Mouse (Mus musculus): ENCODE data around the gene Irf2bp1. TPM values are rescaled to one million over a fixed set of nuclear protein-coding genes. Genes with fewer than 3 reads are reported as not detected.

Gene Irf2bp1
- polyA plus RNA-seq, 1 experiment from 2014 or later: 6.6 TPM

DNA sequence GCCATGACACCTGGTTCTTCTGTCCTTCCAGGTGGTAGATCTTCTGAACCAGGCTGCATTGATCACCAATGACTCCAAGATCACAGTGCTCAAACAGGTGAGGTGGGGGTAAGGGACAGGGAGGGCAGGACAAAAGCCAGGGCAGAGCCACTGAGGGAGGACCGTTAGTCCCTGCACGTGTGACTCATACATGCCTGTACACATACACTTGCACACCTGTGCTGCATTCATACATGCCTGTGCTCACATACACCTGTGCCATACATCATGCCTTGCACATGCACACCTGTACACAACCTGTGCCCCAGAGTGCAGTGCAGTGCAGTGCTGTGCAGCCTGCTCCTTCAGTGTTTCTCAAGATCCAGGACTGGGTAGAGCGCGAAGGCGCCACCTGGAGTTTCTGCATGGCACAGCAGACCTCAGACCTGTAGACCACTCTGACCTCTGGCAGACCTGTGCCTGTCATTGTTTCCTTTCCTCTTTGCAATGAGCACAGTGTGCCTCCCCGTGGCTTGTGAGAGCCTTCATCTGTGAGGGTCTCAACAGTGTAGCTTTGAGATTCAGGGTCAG is 25.3 kb downstream of the Irf2bp1 start:
- no peak overlapping the region for H3K4me3 ChIP-seq (ENCODE audit: low read depth, low read length)
- H3K27ac ChIP-seq (ENCODE audit: low read length): no peak overlapping the region
- 63% methylated on average over 6 of the region's 6 CpGs for WGBS (ENCODE audit: insufficient replicate concordance)
- peaks cover 22% of the 10 kb centered on the region for H3K36me3 ChIP-seq (ENCODE audit: control insufficient read depth, insufficient read depth)
- no peaks in the 10 kb centered on the region for H3K9me3 ChIP-seq (replicated peaks; ENCODE audit: control insufficient read depth, low read length)
- no peaks in the 10 kb centered on the region for H3K27me3 ChIP-seq (ENCODE audit: control insufficient read depth, insufficient read depth, low read depth, low read length)
- no peak for ATAC-seq (ENCODE audit: low read depth)
- no peak overlapping the region for H3K9ac ChIP-seq (ENCODE audit: low read depth, low read length)
- peaks cover 23% of the 10 kb centered on the region for H3K4me1 ChIP-seq (ENCODE audit: control insufficient read depth, low read depth, low read length)
- H3K4me2 ChIP-seq (ENCODE audit: low read depth, low read length): no peak overlapping the region

DNA sequence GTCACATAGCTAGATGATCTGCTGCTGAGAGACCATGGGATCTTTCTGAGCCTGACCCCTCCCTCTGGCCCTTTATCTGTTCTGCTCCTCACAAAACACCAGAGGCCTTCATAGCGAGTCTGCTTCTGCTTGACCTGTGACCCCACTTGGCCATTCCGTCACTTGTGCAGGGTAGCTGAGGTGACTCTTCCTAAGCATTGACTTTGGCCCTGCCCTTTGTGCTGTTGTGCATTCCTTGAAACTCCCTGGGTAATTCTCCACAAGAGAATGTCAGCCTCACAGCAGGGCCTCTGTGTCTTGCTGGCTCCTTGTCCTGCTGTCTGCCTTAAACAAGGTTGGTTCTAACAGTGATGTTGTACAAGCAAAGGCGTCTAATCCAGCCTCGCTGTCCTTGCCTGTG is 27.8 kb downstream of the Irf2bp1 start:
- Histone ChIP-seq H3K4me3 (ENCODE audit: low read depth, low read length) (no peak overlapping the region), H3K4me2 (ENCODE audit: low read depth, low read length) (no peak overlapping the region), H3K9me3 (replicated peaks; ENCODE audit: control insufficient read depth, low read length) (no peaks in the 10 kb centered on the region), H3K36me3 (ENCODE audit: control insufficient read depth, insufficient read depth) (peaks cover 33% of the 10 kb centered on the region), H3K4me1 (ENCODE audit: control insufficient read depth, low read depth, low read length) (peaks cover 4% of the 10 kb centered on the region), H3K27ac (ENCODE audit: low read length) (no peak overlapping the region), H3K27me3 (ENCODE audit: control insufficient read depth, insufficient read depth, low read depth, low read length) (no peaks in the 10 kb centered on the region), H3K9ac (ENCODE audit: low read depth, low read length) (no peak overlapping the region)
- ATAC-seq (ENCODE audit: low read depth): no peak
- WGBS (ENCODE audit: insufficient replicate concordance): 73% methylated on average over 4 of the region's 4 CpGs

DNA sequence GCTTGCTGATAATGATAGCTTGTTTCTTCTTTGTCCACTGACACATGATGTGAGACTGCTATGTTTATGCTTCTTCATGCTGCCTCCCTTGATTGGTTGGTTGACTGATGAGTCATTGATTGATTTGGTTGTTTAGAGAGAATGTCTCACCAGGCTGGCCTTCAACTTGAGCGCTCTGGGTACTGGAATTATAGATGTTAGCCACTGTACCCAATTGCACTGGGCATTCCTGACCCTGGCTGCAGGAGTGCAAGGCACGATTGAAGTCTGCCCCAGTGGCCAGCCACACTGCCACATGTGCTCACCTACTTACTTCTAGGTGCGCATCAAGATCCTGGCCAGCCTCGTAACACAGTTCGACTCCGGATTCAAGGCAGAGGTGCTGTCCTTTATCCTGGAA is 40.8 kb downstream of the Irf2bp1 start:
- WGBS (ENCODE audit: insufficient replicate concordance): 92% methylated on average over 6 of the region's 6 CpGs

DNA sequence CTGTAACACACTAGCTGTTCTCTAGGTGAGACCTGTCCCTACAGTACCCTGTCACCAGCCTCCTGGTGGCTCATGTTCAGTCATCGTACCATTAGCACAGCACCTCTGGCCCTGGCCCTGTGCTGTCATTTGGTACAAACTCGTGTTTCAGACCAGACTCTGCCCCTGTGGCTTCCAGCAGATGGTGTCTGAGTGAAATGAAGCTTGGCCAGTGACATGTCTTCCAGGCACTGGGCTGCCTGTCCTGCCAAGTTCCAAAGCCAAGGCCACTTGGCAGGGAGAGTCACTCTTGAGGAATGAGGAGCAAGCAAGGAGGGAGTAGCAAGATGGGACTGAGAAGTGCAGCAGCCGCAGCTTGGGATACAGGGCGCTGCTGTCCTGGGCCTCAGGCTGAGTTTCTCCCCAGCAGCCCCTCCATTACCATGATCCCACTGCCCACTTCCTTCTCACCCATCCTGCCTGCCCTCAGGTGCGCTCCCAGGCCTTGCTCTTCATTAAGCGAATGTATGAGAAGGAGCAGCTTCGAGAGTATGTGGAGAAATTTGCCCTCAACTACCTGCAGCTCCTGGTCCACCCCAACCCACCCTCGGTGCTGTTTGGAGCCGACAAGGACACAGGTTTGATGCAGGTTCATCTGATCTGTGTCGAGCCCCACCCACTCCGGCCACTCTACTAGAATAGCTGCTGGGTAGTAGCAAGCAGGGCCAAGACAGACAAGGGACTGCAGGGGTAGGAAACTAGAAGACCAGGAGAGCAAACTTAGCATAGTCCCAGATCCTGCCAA is 42.6 kb downstream of the Irf2bp1 start:
- WGBS (ENCODE audit: insufficient replicate concordance): 81% methylated on average over 11 of the region's 11 CpGs
- Histone ChIP-seq H3K27me3 (ENCODE audit: control insufficient read depth, insufficient read depth, low read depth, low read length) (no peaks in the 10 kb centered on the region), H3K4me3 (ENCODE audit: low read depth, low read length) (no peak overlapping the region), H3K9ac (ENCODE audit: low read depth, low read length) (no peak overlapping the region), H3K9me3 (replicated peaks; ENCODE audit: control insufficient read depth, low read length) (no peaks in the 10 kb centered on the region), H3K36me3 (ENCODE audit: control insufficient read depth, insufficient read depth) (peaks cover 63% of the 10 kb centered on the region), H3K4me2 (ENCODE audit: low read depth, low read length) (no peak overlapping the region), H3K4me1 (ENCODE audit: control insufficient read depth, low read depth, low read length) (no peaks in the 10 kb centered on the region), H3K27ac (ENCODE audit: low read length) (no peak overlapping the region)
- no peak for ATAC-seq (ENCODE audit: low read depth)

More for the DNA sequence above, 40.8 kb downstream of the Irf2bp1 start:
- Histone ChIP-seq H3K27me3 (ENCODE audit: control insufficient read depth, insufficient read depth, low read depth, low read length) (no peaks in the 10 kb centered on the region), H3K9me3 (replicated peaks; ENCODE audit: control insufficient read depth, low read length) (no peaks in the 10 kb centered on the region), H3K27ac (ENCODE audit: low read length) (no peak overlapping the region), H3K4me3 (ENCODE audit: low read depth, low read length) (no peak overlapping the region), H3K9ac (ENCODE audit: low read depth, low read length) (no peak overlapping the region), H3K4me1 (ENCODE audit: control insufficient read depth, low read depth, low read length) (no peaks in the 10 kb centered on the region), H3K4me2 (ENCODE audit: low read depth, low read length) (no peak overlapping the region), H3K36me3 (ENCODE audit: control insufficient read depth, insufficient read depth) (peaks cover 67% of the 10 kb centered on the region)
- no peak for ATAC-seq (ENCODE audit: low read depth)

DNA sequence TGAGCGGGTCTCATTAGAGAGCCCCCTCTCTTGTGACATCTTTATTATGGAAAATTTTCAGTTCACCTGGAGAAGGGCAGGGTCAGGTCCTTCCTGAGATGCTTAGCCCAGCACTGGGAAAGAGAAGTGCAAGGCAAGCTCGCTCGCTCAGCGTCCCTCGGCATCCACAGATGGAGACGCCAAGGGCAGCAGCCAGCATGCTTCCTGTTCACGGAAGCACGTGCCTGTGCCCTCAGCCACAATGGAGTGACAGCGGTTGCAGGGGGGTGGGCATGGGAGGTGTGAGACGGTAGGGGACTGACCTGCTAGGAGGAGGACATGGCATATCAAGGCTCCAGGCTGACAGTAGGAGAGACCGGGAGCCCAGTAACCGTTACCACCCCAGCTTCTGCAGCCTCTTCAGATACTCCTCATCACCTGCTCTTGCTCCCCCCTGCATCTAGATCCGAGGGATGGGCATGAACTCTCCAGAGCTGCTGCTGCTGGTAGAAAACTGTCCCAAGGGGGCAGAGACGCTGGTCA is 44.2 kb downstream of the Irf2bp1 start:
- Histone ChIP-seq H3K4me2 (ENCODE audit: low read depth, low read length) (no peak overlapping the region), H3K4me1 (ENCODE audit: control insufficient read depth, low read depth, low read length) (no peaks in the 10 kb centered on the region), H3K4me3 (ENCODE audit: low read depth, low read length) (no peak overlapping the region), H3K9ac (ENCODE audit: low read depth, low read length) (no peak overlapping the region), H3K27ac (ENCODE audit: low read length) (no peak overlapping the region), H3K36me3 (ENCODE audit: control insufficient read depth, insufficient read depth) (peaks cover 50% of the 10 kb centered on the region), H3K9me3 (replicated peaks; ENCODE audit: control insufficient read depth, low read length) (no peaks in the 10 kb centered on the region), H3K27me3 (ENCODE audit: control insufficient read depth, insufficient read depth, low read depth, low read length) (no peaks in the 10 kb centered on the region)
- 78% methylated on average over 14 of the region's 14 CpGs for WGBS (ENCODE audit: insufficient replicate concordance)
- ATAC-seq (ENCODE audit: low read depth): no peak

DNA sequence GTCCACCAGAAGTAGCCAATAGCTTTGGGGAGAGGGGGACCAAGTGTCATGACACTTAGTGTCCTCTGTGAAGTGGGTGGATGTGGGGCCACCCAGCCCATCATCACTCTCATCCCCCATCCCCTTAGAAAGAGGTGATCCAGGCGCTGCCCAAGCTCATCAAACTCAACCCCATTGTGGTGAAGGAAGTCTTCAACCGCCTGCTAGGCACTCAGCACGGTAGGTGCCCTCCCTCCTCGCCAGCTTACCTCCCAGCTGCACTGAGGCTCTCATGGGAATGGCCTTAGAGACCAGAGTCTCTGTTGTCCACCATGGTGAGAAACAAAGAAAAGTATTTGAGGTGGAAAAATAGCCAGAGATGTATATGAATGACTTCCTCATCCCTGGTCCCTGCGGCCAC is 45.4 kb downstream of the Irf2bp1 start:
- WGBS (ENCODE audit: insufficient replicate concordance): 76% methylated on average over 5 of the region's 5 CpGs
- no peaks in the 10 kb centered on the region for H3K4me1 ChIP-seq (ENCODE audit: control insufficient read depth, low read depth, low read length)
- no peak overlapping the region for H3K4me3 ChIP-seq (ENCODE audit: low read depth, low read length)
- no peak for ATAC-seq (ENCODE audit: low read depth)
- no peak overlapping the region for H3K27ac ChIP-seq (ENCODE audit: low read length)
- H3K9ac ChIP-seq (ENCODE audit: low read depth, low read length): no peak overlapping the region
- no peaks in the 10 kb centered on the region for H3K27me3 ChIP-seq (ENCODE audit: control insufficient read depth, insufficient read depth, low read depth, low read length)
- no peak overlapping the region for H3K4me2 ChIP-seq (ENCODE audit: low read depth, low read length)
- H3K9me3 ChIP-seq (replicated peaks; ENCODE audit: control insufficient read depth, low read length): no peaks in the 10 kb centered on the region
- H3K36me3 ChIP-seq (ENCODE audit: control insufficient read depth, insufficient read depth): peaks cover 45% of the 10 kb centered on the region

DNA sequence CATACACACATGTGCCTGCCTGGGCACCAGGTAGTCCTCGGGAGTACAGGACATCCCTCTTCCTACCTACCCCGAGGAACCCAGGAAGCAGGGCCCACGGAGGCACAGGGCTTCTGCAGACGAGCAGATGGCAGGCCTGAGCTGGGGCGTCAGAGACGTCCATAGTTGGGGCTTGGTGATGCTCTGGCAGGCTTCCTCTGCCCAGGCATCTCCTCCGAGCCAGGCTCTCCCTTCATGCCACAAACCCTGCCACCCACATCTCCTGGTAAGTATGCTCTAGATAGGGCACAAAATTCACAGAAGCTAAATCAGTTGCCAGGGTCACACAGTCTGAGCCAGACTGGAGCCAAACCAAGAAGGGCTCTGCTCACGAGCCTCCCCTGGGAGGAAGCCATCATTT is 46.3 kb downstream of the Irf2bp1 start:
- 73% methylated on average over 8 of the region's 8 CpGs for WGBS (ENCODE audit: insufficient replicate concordance)
- H3K4me1 ChIP-seq (ENCODE audit: control insufficient read depth, low read depth, low read length): no peaks in the 10 kb centered on the region
- no peak overlapping the region for H3K9ac ChIP-seq (ENCODE audit: low read depth, low read length)
- H3K27me3 ChIP-seq (ENCODE audit: control insufficient read depth, insufficient read depth, low read depth, low read length): no peaks in the 10 kb centered on the region
- peaks cover 37% of the 10 kb centered on the region for H3K36me3 ChIP-seq (ENCODE audit: control insufficient read depth, insufficient read depth)
- H3K9me3 ChIP-seq (replicated peaks; ENCODE audit: control insufficient read depth, low read length): no peaks in the 10 kb centered on the region
- H3K4me3 ChIP-seq (ENCODE audit: low read depth, low read length): no peak overlapping the region
- H3K4me2 ChIP-seq (ENCODE audit: low read depth, low read length): no peak overlapping the region
- no peak overlapping the region for H3K27ac ChIP-seq (ENCODE audit: low read length)
- no peak for ATAC-seq (ENCODE audit: low read depth)

DNA sequence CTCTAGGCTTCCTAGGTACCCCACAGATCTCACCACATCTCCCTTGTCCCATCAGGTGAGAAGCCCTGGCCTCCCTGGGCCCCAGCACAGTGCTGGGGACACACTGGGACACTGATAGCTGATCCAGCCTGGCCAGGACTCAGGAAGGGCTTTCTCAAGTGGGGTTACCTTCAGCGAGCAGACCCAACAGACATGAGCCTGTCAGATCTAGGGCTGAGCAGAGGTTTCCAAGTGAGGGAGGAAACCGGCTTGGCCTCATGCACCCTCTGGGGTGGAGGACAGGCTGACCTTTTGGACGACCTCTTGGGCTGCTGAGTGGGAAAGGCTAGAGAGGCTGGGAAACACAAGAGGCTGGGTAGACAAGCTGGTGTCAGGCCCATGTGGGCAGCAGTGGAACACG is 47.3 kb downstream of the Irf2bp1 start:
- H3K4me2 ChIP-seq (ENCODE audit: low read depth, low read length): no peak overlapping the region
- H3K27me3 ChIP-seq (ENCODE audit: control insufficient read depth, insufficient read depth, low read depth, low read length): no peaks in the 10 kb centered on the region
- H3K9ac ChIP-seq (ENCODE audit: low read depth, low read length): no peak overlapping the region
- no peaks in the 10 kb centered on the region for H3K4me1 ChIP-seq (ENCODE audit: control insufficient read depth, low read depth, low read length)
- 61% methylated on average over 4 of the region's 4 CpGs for WGBS (ENCODE audit: insufficient replicate concordance)
- ATAC-seq (ENCODE audit: low read depth): no peak
- H3K4me3 ChIP-seq (ENCODE audit: low read depth, low read length): no peak overlapping the region
- H3K9me3 ChIP-seq (replicated peaks; ENCODE audit: control insufficient read depth, low read length): no peaks in the 10 kb centered on the region
- H3K36me3 ChIP-seq (ENCODE audit: control insufficient read depth, insufficient read depth): peaks cover 27% of the 10 kb centered on the region
- H3K27ac ChIP-seq (ENCODE audit: low read length): no peak overlapping the region

Data from liver, embryonic 16.5 days (tissue).